Mouse (Mus musculus) bone marrow macrophage, adult 2 months (primary cell): ENCODE measurements around the gene Zfyve28.

Experiments used
- CTCF ChIP-seq: IDR thresholded peaks from 2 replicates; pipeline ENCODE4 v1.5.1; 2012; ENCODE audit warnings: low read depth, mild to moderate bottlenecking, low read length, moderate library complexity
- POLR2A ChIP-seq: IDR thresholded peaks from 2 replicates; pipeline ENCODE4 v1.6.1; 2012; ENCODE audit warnings: mild to moderate bottlenecking, low read depth, low read length, borderline replicate concordance

- TF ChIP-seq POLR2A = no peak
- TF ChIP-seq CTCF = no peak
These were observed 14.0 kb downstream of the Zfyve28 start for GRCm38 (mm10) chr5:34274268-34274667.
